Mouse (Mus musculus): ENCODE measurements around the gene Grk1.

GRCm38 (mm10) chr8:13420970-13421369 is 16.1 kb downstream of the Grk1 start:
- TF ChIP-seq GATA1 (IDR thresholded peaks at IDR 0.05; ENCODE audit: low read length) (no peak), TAL1 (IDR thresholded peaks at IDR 0.05; ENCODE audit: low read length) (no peak)

All from erythroblast, embryonic 14.5 days (primary cell).